In genomic region chr5:122726068-122726467, GRCm38 (mm10) we compare ENCODE assay signal across 8 mouse cellular contexts. TPM values are rescaled to one million over a fixed set of nuclear protein-coding genes. Genes with fewer than 3 reads are reported as not detected.
A peak's percentile ranks its signal among the peaks of the same experiment; 100 is the strongest.
DNase-seq lines count a peak whose midpoint lies in the region; ATAC-seq and TF ChIP-seq lines count a peak whose summit lies in the region.

No protein-coding gene starts in this region.

- H3K27ac ChIP-seq in heart, embryonic 12.5 days (ENCODE audit: poor library complexity, severe bottlenecking): no peak overlapping the region
- H3K27ac ChIP-seq in liver, embryonic 12.5 days: no peak overlapping the region
- H3K27ac ChIP-seq in neural tube, embryonic 13.5 days (replicated peaks): no peak overlapping the region

- no peak overlapping the region for H3K4me3 ChIP-seq in C2C12 (ENCODE audit: insufficient read depth, poor library complexity, severe bottlenecking)
- no peak overlapping the region for H3K4me3 ChIP-seq in heart, embryonic 12.5 days
- no peak overlapping the region for H3K4me3 ChIP-seq in liver, embryonic 12.5 days
- H3K4me3 ChIP-seq in neural tube, embryonic 13.5 days: no peak overlapping the region

- no peaks in the 10 kb centered on the region for H3K9me3 ChIP-seq in heart, embryonic 12.5 days (replicated peaks)
- H3K9me3 ChIP-seq in liver, embryonic 12.5 days (replicated peaks): no peaks in the 10 kb centered on the region
- no peaks in the 10 kb centered on the region for H3K9me3 ChIP-seq in neural tube, embryonic 13.5 days

- no peaks in the 10 kb centered on the region for H3K79me2 ChIP-seq in C2C12 (ENCODE audit: control insufficient read depth, insufficient read depth)

- peaks cover 3% of the 10 kb centered on the region for H3K36me3 ChIP-seq in C2C12 (ENCODE audit: control insufficient read depth, insufficient read depth)
- peaks cover 4% of the 10 kb centered on the region; the same call in 1 of the 2 replicates for H3K36me3 ChIP-seq in heart, embryonic 12.5 days
- peaks cover 30% of the 10 kb centered on the region; the same call in 1 of the 2 replicates for H3K36me3 ChIP-seq in liver, embryonic 12.5 days
- H3K36me3 ChIP-seq in neural tube, embryonic 13.5 days: peaks cover 10% of the 10 kb centered on the region; the same call in 1 of the 2 replicates

- peak; percentile 43 for TF ChIP-seq CTCF in C2C12 (IDR thresholded peaks at IDR 0.05; ENCODE audit: control insufficient read depth, insufficient read depth, insufficient read length)

- no peak overlapping the region for H3K4me2 ChIP-seq in heart, embryonic 12.5 days
- H3K4me2 ChIP-seq in liver, embryonic 12.5 days: no peak overlapping the region
- no peak overlapping the region for H3K4me2 ChIP-seq in neural tube, embryonic 13.5 days

- no peaks in the 10 kb centered on the region for H3K79me3 ChIP-seq in C2C12 (ENCODE audit: low read depth)

- WGBS in heart, embryonic 12.5 days: 23% methylated on average over 7 of the region's 7 CpGs
- WGBS in liver, embryonic 12.5 days (ENCODE audit: insufficient replicate concordance): 17% methylated on average over 7 of the region's 7 CpGs
- 28% methylated on average over 7 of the region's 7 CpGs for WGBS in neural tube, embryonic 13.5 days

- no peaks in the 10 kb centered on the region for H3K27me3 ChIP-seq in C2C12 (ENCODE audit: control insufficient read depth, insufficient read depth, insufficient read length)
- H3K27me3 ChIP-seq in heart, embryonic 12.5 days (replicated peaks): no peaks in the 10 kb centered on the region
- no peaks in the 10 kb centered on the region for H3K27me3 ChIP-seq in liver, embryonic 12.5 days (replicated peaks)
- no peaks in the 10 kb centered on the region for H3K27me3 ChIP-seq in neural tube, embryonic 13.5 days

- peaks cover 12% of the 10 kb centered on the region; the same call in 1 of the 2 replicates for H3K4me1 ChIP-seq in heart, embryonic 12.5 days (replicated peaks)
- peaks cover 15% of the 10 kb centered on the region for H3K4me1 ChIP-seq in liver, embryonic 12.5 days
- H3K4me1 ChIP-seq in neural tube, embryonic 13.5 days (replicated peaks): peaks cover 7% of the 10 kb centered on the region; the same call in 1 of the 2 replicates

- ATAC-seq in heart, embryonic 12.5 days (ENCODE audit: insufficient number of reproducible peaks, low FRiP score): peak; percentile 42; the same call in 1 of the 2 replicates
- peak; percentile 34; the same call in 1 of the 2 replicates for ATAC-seq in liver, embryonic 12.5 days
- ATAC-seq in neural tube, embryonic 13.5 days (ENCODE audit: low read depth): peak; percentile 40; the same call in 1 of the 2 replicates

- H3ac ChIP-seq in C2C12 (ENCODE audit: control insufficient read depth, insufficient read length, low read depth): no peak overlapping the region

- peak; percentile 61 for DNase-seq in WW6 (ENCODE audit: low read depth, low spot score)
- DNase-seq in cerebellum, postnatal 36 days: peak; percentile 70 to 88
- DNase-seq in kidney, postnatal 14 days: peak; percentile 80
- peak; percentile 82 for DNase-seq in thymus, postnatal 0 days (ENCODE audit: low spot score)

- H3K9ac ChIP-seq in heart, embryonic 12.5 days: no peak overlapping the region
- 0 out of 2 replicates have a peak overlapping the region, but pooled peaks have one; percentile 7 for H3K9ac ChIP-seq in liver, embryonic 12.5 days
- no peak overlapping the region for H3K9ac ChIP-seq in neural tube, embryonic 13.5 days

TF ChIP-seq in C2C12, 6 proteins besides CTCF, POLR2A, EP300 and RAD21:
- TF ChIP-seq MYOG (IDR thresholded peaks at IDR 0.05; ENCODE audit: control insufficient read depth, extremely low read depth, insufficient read length) (no peak), MYOD1 (IDR thresholded peaks at IDR 0.05; ENCODE audit: control insufficient read depth, insufficient read length, low read depth) (no peak), FOSL1 (IDR thresholded peaks at IDR 0.05; ENCODE audit: insufficient read depth, low read length, poor library complexity, severe bottlenecking) (no peak), USF1 (IDR thresholded peaks at IDR 0.05; ENCODE audit: low read depth) (no peak), MAX (IDR thresholded peaks at IDR 0.05) (no peak), CEBPB (IDR thresholded peaks at IDR 0.05; ENCODE audit: low read depth) (no peak)
TF ChIP-seq in C2C12: peak in this region for 0.

RNA-seq across cellular contexts. Expression of gene P2rx4, which starts 18.7 kb away (rescaled TPM):
- 11.0 TPM for polyA plus RNA-seq in C2C12 (2012; fragmentation: generic; extraction: Trizol)
- polyA plus RNA-seq in heart, embryonic 12.5 days (2016; fragmentation: Nextera tagmentation; extraction: Ambion mirVana): 15.6 and 17.5 TPM in 2 replicates
- 25.6 and 27.1 TPM in 2 replicates for polyA plus RNA-seq in liver, embryonic 12.5 days (2016; fragmentation: Nextera tagmentation; extraction: Ambion mirVana)
- polyA plus RNA-seq in neural tube, embryonic 13.5 days (2015; fragmentation: Nextera tagmentation; extraction: Ambion mirVana): 16.0 and 19.2 TPM in 2 replicates
- polyA plus RNA-seq in thymus, postnatal 0 days (2015; fragmentation: Nextera tagmentation; extraction: Ambion mirVana): 22.5 and 26.7 TPM in 2 replicates

RNA-seq across cellular contexts. Expression of gene Camkk2, which starts 53.1 kb away (rescaled TPM):
- polyA plus RNA-seq in C2C12 (2012; fragmentation: generic; extraction: Trizol): 15.4 TPM
- 18.4 and 19.4 TPM in 2 replicates for polyA plus RNA-seq in heart, embryonic 12.5 days (2016; fragmentation: Nextera tagmentation; extraction: Ambion mirVana)
- polyA plus RNA-seq in liver, embryonic 12.5 days (2016; fragmentation: Nextera tagmentation; extraction: Ambion mirVana): 14.5 and 16.7 TPM in 2 replicates
- 55.4 and 57.5 TPM in 2 replicates for polyA plus RNA-seq in neural tube, embryonic 13.5 days (2015; fragmentation: Nextera tagmentation; extraction: Ambion mirVana)
- polyA plus RNA-seq in thymus, postnatal 0 days (2015; fragmentation: Nextera tagmentation; extraction: Ambion mirVana): 24.7 and 27.1 TPM in 2 replicates
